Mouse (Mus musculus): ENCODE results near the gene Olfr27. TPM values are rescaled to one million over a fixed set of nuclear protein-coding genes. Genes with fewer than 3 reads are reported as not detected.

Gene Olfr27
- not detected in 2 replicates for polyA plus RNA-seq (2015; fragmentation: Nextera tagmentation; extraction: Ambion mirVana)

DNA sequence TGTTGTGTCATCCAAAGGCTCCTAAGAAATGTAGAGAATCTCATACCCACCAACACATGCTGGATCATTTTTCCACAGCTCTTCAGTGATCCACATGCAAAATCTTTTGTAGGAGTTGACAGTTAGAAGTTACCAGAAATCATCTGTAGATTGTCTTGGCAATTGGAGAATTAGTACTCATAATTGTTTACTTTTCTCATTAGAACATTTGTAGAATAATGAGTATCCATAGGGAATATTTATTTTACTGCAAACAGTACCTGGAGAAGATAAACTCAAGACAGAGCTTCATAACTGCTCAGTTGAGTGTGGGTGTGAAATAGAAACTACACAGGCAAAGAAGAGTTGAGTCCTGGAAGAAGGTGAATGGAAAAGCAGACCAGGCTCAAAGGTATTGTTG, at the start of gene Olfr27:
Gene Olfr27 (plus strand): TSS at position 301 of the 400 bp plus-strand sequence.
- H3K36me3 ChIP-seq (replicated peaks) = no peaks in the 10 kb centered on the region

DNA sequence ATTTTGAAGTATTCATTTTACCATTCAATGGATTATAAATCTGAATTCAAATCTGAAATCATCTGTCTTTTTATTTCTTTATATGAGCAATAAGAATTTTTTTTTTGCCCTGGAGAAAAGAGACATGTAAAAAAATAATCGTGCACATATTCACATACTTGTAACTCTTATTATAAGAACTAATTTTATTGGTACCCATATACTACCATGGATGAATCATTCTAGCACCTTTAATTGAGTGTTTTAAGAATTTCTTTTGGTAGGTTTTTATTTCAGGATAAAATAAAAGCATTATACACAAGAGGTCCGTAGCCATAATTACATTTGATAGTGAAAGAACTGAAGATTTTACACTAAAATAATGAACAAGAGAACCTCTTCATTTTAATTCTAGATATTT, 49.1 kb upstream of the Olfr27 start, which contains the start of gene Olfr938:
Gene Olfr938 (minus strand): TSS at position 101 of the 400 bp plus-strand sequence.
- 60% methylated on average over 2 of the region's 2 CpGs for WGBS (ENCODE audit: insufficient replicate concordance)
- no peaks in the 10 kb centered on the region for H3K36me3 ChIP-seq (replicated peaks)
- no peaks in the 10 kb centered on the region for H3K27me3 ChIP-seq
- no peaks in the 10 kb centered on the region for H3K9me3 ChIP-seq (replicated peaks)
- H3K9ac ChIP-seq = no peak within 1 kb of the TSS
- no peak within 1 kb of the TSS for H3K4me3 ChIP-seq (replicated peaks)
- no peak for ATAC-seq (ENCODE audit: insufficient read depth)
- H3K4me2 ChIP-seq = no peak within 1 kb of the TSS
- H3K27ac ChIP-seq (replicated peaks) = no peak within 1 kb of the TSS
- H3K4me1 ChIP-seq (replicated peaks) = no peaks in the 10 kb centered on the region

More for the DNA sequence above, at the start of gene Olfr27:
- Histone ChIP-seq H3K27ac (replicated peaks) (no peak within 1 kb of the TSS), H3K27me3 (no peaks in the 10 kb centered on the region), H3K9me3 (replicated peaks) (no peaks in the 10 kb centered on the region), H3K4me3 (replicated peaks) (no peak within 1 kb of the TSS), H3K9ac (no peak within 1 kb of the TSS), H3K4me2 (no peak within 1 kb of the TSS), H3K4me1 (replicated peaks) (no peaks in the 10 kb centered on the region)
- no peak for ATAC-seq (ENCODE audit: insufficient read depth)

DNA sequence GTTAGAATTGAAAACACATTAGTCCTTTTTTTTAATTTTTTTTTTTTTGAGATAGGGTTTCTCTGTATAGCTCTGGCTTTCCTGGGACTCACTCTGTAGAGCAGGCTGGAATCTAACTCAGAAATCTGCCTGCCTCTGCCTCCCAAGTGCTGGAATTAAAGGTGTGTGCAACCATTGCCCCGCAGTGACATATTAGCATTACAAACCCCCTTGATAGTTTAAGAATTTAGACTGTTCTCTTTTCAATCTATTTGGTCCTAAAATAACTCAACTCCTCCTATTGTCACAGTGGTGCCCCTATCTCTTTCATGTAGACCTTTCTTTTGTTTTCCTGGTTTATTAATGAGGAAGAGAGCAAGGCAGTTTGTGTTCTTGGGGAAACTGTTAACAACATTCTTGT, 605 bp upstream of the Olfr27 start:
- H3K4me1 ChIP-seq (replicated peaks) = no peaks in the 10 kb centered on the region
- H3K4me2 ChIP-seq = no peak overlapping the region
- no peak for ATAC-seq (ENCODE audit: insufficient read depth)
- WGBS (ENCODE audit: insufficient replicate concordance) = 67% methylated on average over 1 of the region's 1 CpGs
- no peak overlapping the region for H3K9ac ChIP-seq
- no peak overlapping the region for H3K4me3 ChIP-seq (replicated peaks)
- no peaks in the 10 kb centered on the region for H3K9me3 ChIP-seq (replicated peaks)
- H3K27me3 ChIP-seq = no peaks in the 10 kb centered on the region
- H3K36me3 ChIP-seq (replicated peaks) = no peaks in the 10 kb centered on the region
- H3K27ac ChIP-seq (replicated peaks) = no peak overlapping the region

DNA sequence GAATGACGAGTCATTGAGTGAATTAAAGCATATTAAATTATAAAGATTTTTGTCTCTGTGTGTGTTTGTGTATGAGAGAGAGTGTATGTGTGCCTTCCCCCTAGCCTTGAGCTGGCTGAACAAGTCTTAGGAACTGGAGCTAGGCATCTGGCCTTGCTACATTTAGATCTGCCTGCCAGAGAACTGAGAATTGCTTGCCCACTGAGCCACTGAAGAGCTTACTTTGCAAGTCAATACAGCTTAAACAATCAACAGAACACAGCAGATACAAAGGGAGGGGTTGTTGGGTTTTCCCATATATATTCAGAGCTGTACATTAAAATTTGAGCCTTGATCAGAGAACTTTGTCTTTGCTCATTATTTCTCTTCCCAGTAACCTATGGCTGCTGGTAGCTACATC, 24.5 kb downstream of the Olfr27 start:
- WGBS (ENCODE audit: insufficient replicate concordance) = 34% methylated on average over 1 of the region's 1 CpGs
- no peak for ATAC-seq (ENCODE audit: insufficient read depth)
- Histone ChIP-seq H3K4me2 (no peak overlapping the region), H3K4me3 (replicated peaks) (no peak overlapping the region), H3K4me1 (replicated peaks) (no peaks in the 10 kb centered on the region), H3K27ac (replicated peaks) (no peak overlapping the region), H3K36me3 (replicated peaks) (no peaks in the 10 kb centered on the region), H3K27me3 (no peaks in the 10 kb centered on the region), H3K9ac (no peak overlapping the region), H3K9me3 (replicated peaks) (no peaks in the 10 kb centered on the region)

DNA sequence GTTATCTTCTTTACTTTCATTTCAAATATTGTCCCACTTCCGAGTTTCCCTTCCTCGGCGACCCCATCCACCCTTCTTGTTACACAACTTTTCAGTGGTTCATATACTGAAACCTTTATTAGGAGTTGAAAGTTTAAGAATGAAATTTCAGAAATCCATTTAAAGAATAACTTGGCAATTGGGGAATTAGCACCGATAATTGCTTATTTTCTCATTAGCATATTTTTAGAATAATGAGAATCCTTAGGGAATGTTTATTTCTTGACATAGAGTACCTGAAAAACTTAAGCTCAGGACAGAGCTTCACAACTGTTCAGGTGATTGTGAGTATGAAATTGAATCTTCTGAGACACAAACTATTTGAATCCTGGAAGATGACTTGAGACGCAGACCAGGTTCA, 38.1 kb downstream of the Olfr27 start, which contains the start of gene Olfr943:
Gene Olfr943 (plus strand): TSS at position 301 of the 400 bp plus-strand sequence.
- WGBS (ENCODE audit: insufficient replicate concordance) = 70% methylated on average over 5 of the region's 5 CpGs

More for the DNA sequence above, 38.1 kb downstream of the Olfr27 start, which contains the start of gene Olfr943:
- Histone ChIP-seq H3K27ac (replicated peaks) (no peak within 1 kb of the TSS), H3K9me3 (replicated peaks) (no peaks in the 10 kb centered on the region), H3K4me3 (replicated peaks) (no peak within 1 kb of the TSS), H3K9ac (no peak within 1 kb of the TSS), H3K27me3 (no peaks in the 10 kb centered on the region), H3K4me1 (replicated peaks) (no peaks in the 10 kb centered on the region), H3K4me2 (no peak within 1 kb of the TSS), H3K36me3 (replicated peaks) (no peaks in the 10 kb centered on the region)
- no peak for ATAC-seq (ENCODE audit: insufficient read depth)

Other genes starting within 250 kb of the Olfr27 start
- gene Olfr930, start 198.3 kb upstream of the Olfr27 start, polyA plus RNA-seq (2015; fragmentation: Nextera tagmentation; extraction: Ambion mirVana) = not detected in 2 replicates
- not detected in 2 replicates for gene Olfr933, start 155.8 kb upstream of the Olfr27 start, polyA plus RNA-seq (2015; fragmentation: Nextera tagmentation; extraction: Ambion mirVana)
- not detected in 2 replicates for gene Olfr934, start 139.8 kb upstream of the Olfr27 start, polyA plus RNA-seq (2015; fragmentation: Nextera tagmentation; extraction: Ambion mirVana)
- gene Olfr935, start 128.4 kb upstream of the Olfr27 start, polyA plus RNA-seq (2015; fragmentation: Nextera tagmentation; extraction: Ambion mirVana) = not detected in 2 replicates
- not detected in 2 replicates for gene Olfr146, start 104.8 kb upstream of the Olfr27 start, polyA plus RNA-seq (2015; fragmentation: Nextera tagmentation; extraction: Ambion mirVana)
- gene Olfr937, start 63.2 kb upstream of the Olfr27 start, polyA plus RNA-seq (2015; fragmentation: Nextera tagmentation; extraction: Ambion mirVana) = not detected in 2 replicates
- gene Olfr938, start 49.2 kb upstream of the Olfr27 start, polyA plus RNA-seq (2015; fragmentation: Nextera tagmentation; extraction: Ambion mirVana) = not detected in 2 replicates
- gene Olfr943, start 38.2 kb downstream of the Olfr27 start, polyA plus RNA-seq (2015; fragmentation: Nextera tagmentation; extraction: Ambion mirVana) = not detected in 2 replicates
- not detected in 2 replicates for gene Olfr944, start 73.8 kb downstream of the Olfr27 start, polyA plus RNA-seq (2015; fragmentation: Nextera tagmentation; extraction: Ambion mirVana)
- gene Olfr1537, start 121.9 kb downstream of the Olfr27 start, polyA plus RNA-seq (2015; fragmentation: Nextera tagmentation; extraction: Ambion mirVana) = not detected in 2 replicates
- gene Olfr945, start 148.7 kb downstream of the Olfr27 start, polyA plus RNA-seq (2015; fragmentation: Nextera tagmentation; extraction: Ambion mirVana) = not detected in 2 replicates
- not detected in 2 replicates for gene Olfr948, start 197.9 kb downstream of the Olfr27 start, polyA plus RNA-seq (2015; fragmentation: Nextera tagmentation; extraction: Ambion mirVana)

Measured in liver, embryonic 15.5 days (tissue).